Mouse (Mus musculus) ovary, adult 18-20 months (tissue): ENCODE measurements at regions not wholly inside any gene's neighbourhood (a gene's known extent, or its start where the extent isn't known, plus 50 kb on each side); places are given as distances from the start of the nearest gene placed in this dataset.

ENCODE experiments used
- DNase-seq: peaks from one replicate; pipeline ENCODE4 v3.0.0; 2022; ENCODE audit warnings: low spot score, mixed read lengths

- no peak for DNase-seq
Observed at GRCm38 (mm10) chr12:56472856-56473647, 63.7 kb downstream of the Nkx2-1 start.

- no peak for DNase-seq
Observed at GRCm38 (mm10) chr12:56470932-56471500, 65.7 kb downstream of the Nkx2-1 start.

GRCm38 (mm10) chr12:56459508-56460119, 77.1 kb downstream of the Nkx2-1 start:
- DNase-seq: no peak

- DNase-seq: no peak
Observed at GRCm38 (mm10) chr12:56458665-56459507, 77.8 kb downstream of the Nkx2-1 start.

GRCm38 (mm10) chr12:56457951-56458350, 78.8 kb downstream of the Nkx2-1 start:
- no peak for DNase-seq

- DNase-seq: no peak
Observed at GRCm38 (mm10) chr12:56457356-56457755, 79.4 kb downstream of the Nkx2-1 start.

GRCm38 (mm10) chr12:56450261-56450660, 86.4 kb downstream of the Nkx2-1 start:
- DNase-seq: no peak

- no peak for DNase-seq
Observed at GRCm38 (mm10) chr12:56448786-56449564, 87.7 kb downstream of the Nkx2-1 start.

GRCm38 (mm10) chr12:56441166-56441817, 95.4 kb downstream of the Nkx2-1 start:
- DNase-seq: no peak

GRCm38 (mm10) chr12:56440068-56440847, 94.6 kb upstream of the Mbip start:
- no peak for DNase-seq

GRCm38 (mm10) chr12:56438384-56438783, 92.7 kb upstream of the Mbip start:
- no peak for DNase-seq

GRCm38 (mm10) chr12:56437975-56438374, 92.3 kb upstream of the Mbip start:
- DNase-seq: no peak

- no peak for DNase-seq
Observed at GRCm38 (mm10) chr12:56426681-56427246, 81.1 kb upstream of the Mbip start.

- no peak for DNase-seq
Observed at GRCm38 (mm10) chr12:56416106-56416505, 70.4 kb upstream of the Mbip start.

- DNase-seq: peak; percentile 1
Observed at GRCm38 (mm10) chr12:56414861-56415765, 69.4 kb upstream of the Mbip start.

- no peak for DNase-seq
Observed at GRCm38 (mm10) chr12:56405658-56406057, 60.0 kb upstream of the Mbip start.

GRCm38 (mm10) chr12:56404833-56405232, 59.1 kb upstream of the Mbip start:
- no peak for DNase-seq

- no peak for DNase-seq
Observed at GRCm38 (mm10) chr12:56404262-56404661, 58.6 kb upstream of the Mbip start.

- no peak for DNase-seq
Observed at GRCm38 (mm10) chr12:56403626-56404025, 57.9 kb upstream of the Mbip start.
